ENCODE assay signal across 8 mouse cellular contexts in genomic region chr19:53037925-53038419, GRCm38 (mm10). TPM values are rescaled to one million over a fixed set of nuclear protein-coding genes. Genes with fewer than 3 reads are reported as not detected.
DNase-seq lines count a peak whose midpoint lies in the region; ATAC-seq and TF ChIP-seq lines count a peak whose summit lies in the region.

No protein-coding gene starts in this region.

- intact Hi-C loops in gastrocnemius, adult 2 months (cut with DNase I), result loop anchor here (2.0 to 10.0 kb wide), 2 partner anchors 105 to 177 kb away; no protein-coding TSS in a partner anchor

- no peak for TF ChIP-seq CTCF in gastrocnemius, adult 2 months (IDR thresholded peaks at IDR 0.05)

- peak; percentile 47 for ATAC-seq in CD4-positive, CD25-positive, alpha-beta regulatory T cell, adult 4 months
- ATAC-seq in stomach, embryonic 15.5 days (ENCODE audit: insufficient read depth, low FRiP score, low read depth), result no peak

- no peaks in the 10 kb centered on the region for H3K9me3 ChIP-seq in erythroblast, embryonic 14.5 days (ENCODE audit: control insufficient read depth, low read length)
- no peaks in the 10 kb centered on the region for H3K9me3 ChIP-seq in stomach, embryonic 15.5 days

- peak overlapping the region; percentile 83 for H3K9ac ChIP-seq in stomach, embryonic 15.5 days

- 2% methylated on average over 23 of the region's 28 CpGs for WGBS in stomach, embryonic 15.5 days

- H3K27me3 ChIP-seq in erythroblast, embryonic 14.5 days (ENCODE audit: control insufficient read depth), result no peaks in the 10 kb centered on the region
- H3K27me3 ChIP-seq in stomach, embryonic 15.5 days (replicated peaks), result no peaks in the 10 kb centered on the region

- peak overlapping the region; percentile 61 for H3K4me2 ChIP-seq in stomach, embryonic 15.5 days

- peak overlapping the region; percentile 91 for H3K4me3 ChIP-seq in gastrocnemius, adult 2 months
- peak overlapping the region; percentile 76 for H3K4me3 ChIP-seq in erythroblast, embryonic 14.5 days (replicated peaks)
- H3K4me3 ChIP-seq in stomach, embryonic 15.5 days (replicated peaks), result peak overlapping the region; percentile 86

- peaks cover 66% of the 10 kb centered on the region for H3K4me1 ChIP-seq in erythroblast, embryonic 14.5 days (ENCODE audit: control insufficient read depth)
- H3K4me1 ChIP-seq in stomach, embryonic 15.5 days, result peaks cover 12% of the 10 kb centered on the region; the same call in 1 of the 2 replicates

- peaks cover 27% of the 10 kb centered on the region for H3K36me3 ChIP-seq in erythroblast, embryonic 14.5 days (ENCODE audit: control insufficient read depth)
- H3K36me3 ChIP-seq in stomach, embryonic 15.5 days, result no peaks in the 10 kb centered on the region

- peak overlapping the region; percentile 95 for H3K27ac ChIP-seq in gastrocnemius, adult 2 months
- peak overlapping the region; percentile 86 for H3K27ac ChIP-seq in stomach, embryonic 15.5 days

- no peak for DNase-seq in gastrocnemius, adult 2 months
- DNase-seq in gastrocnemius, adult 18-20 months (ENCODE audit: low spot score), result no peak
- peak; percentile 39 for DNase-seq in liver
- no peak for DNase-seq in urinary bladder, adult 2 months (ENCODE audit: low spot score)
- no peak for DNase-seq in adrenal gland, adult 2 months

RNA-seq across cellular contexts. Expression of gene Xpnpep1, which starts 2.0 kb away (rescaled TPM):
- 10 to 100 TPM; 41.9 to 48.9 TPM for total RNA-seq in gastrocnemius, adult 2 months (2021)
- total RNA-seq in gastrocnemius, adult 18-20 months (2021), result 10 to 100 TPM; 34.3 to 40.9 TPM
- polyA plus RNA-seq in CD4-positive, CD25-positive, alpha-beta regulatory T cell, adult 4 months (2017; shearing (Covaris generic)), result 10 to 100 TPM; 51.1 to 85.0 TPM
- 5.7 and 8.0 TPM in 2 replicates for polyA plus RNA-seq in erythroblast, embryonic 14.5 days (2012)
- polyA plus RNA-seq in stomach, embryonic 15.5 days (2015; fragmentation: Nextera tagmentation; extraction: Ambion mirVana), result 130 and 151 TPM in 2 replicates
- polyA plus RNA-seq in urinary bladder, adult 2 months (2012; rRNA removed), result 58.0 and 68.6 TPM in 2 replicates
- total RNA-seq in adrenal gland, adult 2 months (2021), result 10 to 100 TPM; 73.7 to 82.0 TPM
- 41.6 and 47.4 TPM in 2 replicates for polyA plus RNA-seq in adrenal gland, adult 2 months (2012; rRNA removed)
